Mouse (Mus musculus): ENCODE measurements around the gene Tmem168. TPM values are rescaled to one million over a fixed set of nuclear protein-coding genes. Genes with fewer than 3 reads are reported as not detected.

The Tmem168 gene
- total RNA-seq (2021) = 24.9 and 27.4 TPM in 2 replicates
- long read RNA-seq, experiment 1, full-length matches to known transcripts = 21 of 26 reads
- long read RNA-seq, experiment 1, partial matches to known transcripts = 0 of 26 reads
- long read RNA-seq, experiment 1, other reads (novel, unspliced or antisense) = 5 of 26 reads
- long read RNA-seq, experiment 2, full-length matches to known transcripts = 13 of 16 reads
- long read RNA-seq, experiment 2, partial matches to known transcripts = 1 of 16 reads
- long read RNA-seq, experiment 2, other reads (novel, unspliced or antisense) = 2 of 16 reads

DNA sequence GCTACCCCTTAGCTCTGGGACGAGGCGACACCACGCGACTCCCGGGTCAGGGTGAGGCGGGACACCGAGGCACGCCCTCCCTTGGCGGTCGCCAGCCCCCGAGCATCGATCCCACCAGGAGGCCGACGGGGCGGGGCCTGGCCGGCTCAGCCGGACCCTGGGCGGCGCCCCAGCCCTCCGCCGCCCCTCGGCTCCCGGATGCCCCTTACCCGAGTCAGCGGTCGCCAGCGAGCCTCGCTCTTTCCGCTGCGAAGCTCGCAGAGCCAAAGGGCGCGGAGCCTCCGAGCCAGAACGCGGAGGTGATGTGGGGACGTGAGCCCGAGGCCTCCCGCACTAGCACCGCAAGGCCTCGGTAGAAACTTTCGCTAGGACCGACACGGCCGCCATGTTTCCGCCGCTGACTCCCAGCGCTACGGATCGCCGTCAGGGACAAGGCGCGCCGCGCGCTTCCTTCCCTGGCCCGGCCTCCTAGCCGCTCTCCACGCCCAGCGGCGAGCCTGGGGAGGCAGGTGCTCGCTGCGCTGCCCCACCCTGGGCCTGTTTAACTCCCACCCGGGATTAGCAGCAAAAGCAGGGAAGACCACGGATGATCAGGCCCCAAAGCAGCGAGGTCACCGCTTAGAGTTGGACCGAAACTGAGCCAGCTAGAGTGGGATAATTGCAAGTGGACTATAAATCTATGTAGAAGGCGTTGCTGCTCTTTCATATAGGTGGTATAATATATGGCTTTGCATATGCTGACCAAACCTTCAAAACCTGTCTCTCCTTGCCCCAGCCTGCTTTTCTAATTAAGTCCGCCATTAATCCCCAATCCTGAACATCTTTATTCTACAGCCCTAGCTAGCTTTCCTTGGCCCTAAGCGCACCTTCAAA is at the start of gene Tmem168:
Tmem168 (minus strand) TSS at position 480 of the 873 bp plus-strand sequence.
- peak; percentile 96 for DNase-seq

DNA sequence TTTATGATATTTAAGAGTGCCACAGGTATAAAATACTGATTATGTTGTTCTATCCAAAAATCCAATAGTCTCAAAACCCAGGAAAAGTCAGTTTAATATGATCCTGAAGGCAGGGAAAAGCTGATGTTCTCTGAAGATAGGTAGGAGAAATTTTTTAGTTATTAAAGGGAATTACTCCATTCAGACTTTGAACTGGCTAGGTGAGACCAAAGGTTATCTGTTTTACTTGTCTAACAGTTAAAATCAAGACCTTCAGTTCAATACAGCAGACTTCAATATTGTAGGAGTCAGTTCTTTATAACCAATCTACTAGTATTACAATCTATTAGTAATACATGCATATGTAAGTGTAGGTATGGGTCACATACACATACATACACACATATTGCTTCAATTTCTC is 46.2 kb upstream of the Tmem168 start:
- DNase-seq = no peak

DNA sequence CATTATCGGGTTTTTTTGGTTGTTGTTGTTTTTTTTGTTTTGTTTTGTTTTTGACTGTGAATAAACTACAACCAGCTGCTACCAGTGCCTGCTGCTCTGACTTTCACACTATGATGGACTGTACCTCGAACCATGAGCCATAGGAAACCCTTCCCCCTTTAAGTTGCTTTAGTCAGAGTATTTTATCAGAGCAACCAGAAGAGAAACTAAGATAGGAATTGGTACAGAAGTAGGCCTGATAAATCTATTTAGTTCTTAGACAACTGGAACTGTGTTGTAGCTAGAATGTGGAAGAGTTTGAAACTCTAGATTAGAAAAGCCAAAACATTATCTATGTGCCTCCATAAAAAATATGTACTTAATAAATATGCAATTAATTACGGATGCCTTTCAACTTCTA is 44.4 kb upstream of the Tmem168 start:
- DNase-seq = no peak

DNA sequence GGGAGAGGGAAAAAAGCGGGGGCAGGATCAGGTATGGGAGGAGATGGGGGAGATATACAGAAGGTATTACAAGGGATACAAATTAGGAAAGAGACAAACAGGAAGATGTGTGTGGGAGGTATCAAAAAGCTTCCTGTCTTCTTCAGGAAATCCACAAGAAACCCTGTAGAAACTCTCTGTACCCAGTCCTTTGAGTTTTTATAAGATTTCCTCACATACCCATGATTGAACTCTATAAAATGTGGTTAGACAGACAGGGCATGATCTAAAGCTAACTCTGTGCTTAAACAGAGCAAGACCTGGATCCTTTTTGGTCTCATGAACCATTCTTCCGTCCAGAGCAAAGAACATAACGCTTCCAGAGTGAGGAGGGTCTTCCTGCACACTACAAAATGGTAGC is 43.0 kb upstream of the Tmem168 start:
- no peak for DNase-seq

DNA sequence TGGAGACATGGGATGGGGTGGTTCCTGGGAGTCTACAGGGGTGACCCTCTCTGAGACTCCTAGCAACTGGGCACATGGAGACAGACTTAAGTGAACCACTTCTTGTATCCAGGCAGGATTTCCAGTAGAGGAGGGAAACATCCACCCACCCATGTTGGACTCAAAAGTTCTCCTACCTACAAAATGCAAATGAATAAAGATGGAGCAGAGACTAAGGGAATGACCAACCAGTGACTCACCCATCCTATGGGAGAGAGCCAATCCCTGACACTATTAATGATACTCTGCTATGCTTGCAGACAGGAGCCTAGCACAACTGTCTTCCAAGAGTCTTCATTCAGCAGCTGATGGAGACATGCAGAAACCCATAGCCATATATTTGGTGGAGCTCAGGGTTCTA is 40.4 kb upstream of the Tmem168 start:
- DNase-seq = no peak

DNA sequence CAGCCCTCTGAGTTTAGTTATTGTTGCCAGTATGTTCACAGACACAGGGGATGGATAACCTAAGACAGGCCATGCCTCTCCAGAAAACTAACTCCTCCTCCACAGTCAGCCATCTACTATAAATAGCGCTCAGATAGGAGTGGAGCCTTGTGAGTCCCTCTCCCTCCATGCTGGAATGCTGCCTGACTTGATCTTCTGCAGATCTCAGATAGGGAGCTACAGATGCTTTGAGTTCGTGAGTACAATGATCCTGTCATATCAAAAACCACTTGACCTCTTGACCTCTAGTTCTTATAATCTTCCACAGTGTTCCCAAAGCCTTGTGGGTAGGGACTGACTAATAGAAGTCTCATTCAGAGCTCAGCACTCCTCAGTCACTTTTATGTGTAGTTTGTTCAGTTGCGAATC is 28.7 kb upstream of the Tmem168 start:
- DNase-seq = peak; percentile 7

DNA sequence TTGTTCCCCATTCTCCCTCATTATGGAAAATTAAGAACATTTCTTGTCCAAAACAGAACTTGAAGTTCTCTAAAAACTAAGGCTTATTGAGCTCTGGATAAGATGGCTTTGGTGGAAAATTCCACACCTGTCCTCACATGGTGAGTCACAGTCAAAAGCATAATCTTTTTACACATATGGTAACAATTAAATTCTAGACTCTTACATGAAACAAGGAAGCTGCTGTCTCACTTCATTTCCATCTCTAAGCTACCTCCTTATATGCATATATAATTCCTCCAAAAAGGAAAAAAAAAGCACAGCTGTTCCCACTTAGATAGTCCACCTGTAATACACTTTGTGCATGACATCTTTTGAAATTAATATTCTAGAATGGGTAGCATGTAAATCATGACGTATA is 24.7 kb upstream of the Tmem168 start:
- DNase-seq = no peak

DNA sequence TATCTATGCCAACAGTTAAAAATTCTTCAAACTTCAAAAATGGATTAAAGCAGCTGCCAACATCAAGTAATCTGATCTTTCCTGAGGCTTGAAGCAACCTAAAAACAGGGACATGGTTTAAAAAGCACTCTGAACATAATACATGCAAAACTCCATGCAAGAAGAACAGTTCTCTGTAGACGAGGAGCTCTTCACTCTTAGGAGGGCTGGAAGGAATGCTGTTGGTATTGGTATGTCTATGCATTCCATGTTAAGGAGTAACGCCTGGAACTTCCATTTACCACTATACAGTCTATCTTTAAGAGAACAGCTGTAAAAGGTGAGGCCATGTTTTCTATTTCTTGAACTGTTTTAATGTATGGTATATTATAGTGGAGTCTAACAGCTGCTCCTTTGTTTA is 22.7 kb upstream of the Tmem168 start:
- DNase-seq = no peak

DNA sequence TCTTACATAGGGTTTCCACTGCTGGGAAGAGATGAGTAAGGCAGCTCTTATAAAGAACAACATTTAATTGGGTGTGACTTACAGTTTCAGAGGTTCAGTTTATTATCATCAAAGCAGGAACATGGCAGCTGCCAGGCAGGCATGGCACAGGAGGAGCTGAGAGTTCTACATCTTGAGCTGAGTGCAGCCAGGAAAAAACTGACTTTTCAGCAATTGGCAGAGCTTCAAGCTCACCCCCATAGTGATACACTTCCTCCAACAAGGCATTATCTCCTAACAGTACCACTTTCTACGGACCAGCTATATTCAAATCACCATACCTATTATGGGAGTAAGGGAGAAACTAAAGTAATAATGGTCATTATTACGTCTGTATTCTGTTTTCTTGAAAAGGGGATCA is 11.7 kb upstream of the Tmem168 start:
- DNase-seq = no peak

DNA sequence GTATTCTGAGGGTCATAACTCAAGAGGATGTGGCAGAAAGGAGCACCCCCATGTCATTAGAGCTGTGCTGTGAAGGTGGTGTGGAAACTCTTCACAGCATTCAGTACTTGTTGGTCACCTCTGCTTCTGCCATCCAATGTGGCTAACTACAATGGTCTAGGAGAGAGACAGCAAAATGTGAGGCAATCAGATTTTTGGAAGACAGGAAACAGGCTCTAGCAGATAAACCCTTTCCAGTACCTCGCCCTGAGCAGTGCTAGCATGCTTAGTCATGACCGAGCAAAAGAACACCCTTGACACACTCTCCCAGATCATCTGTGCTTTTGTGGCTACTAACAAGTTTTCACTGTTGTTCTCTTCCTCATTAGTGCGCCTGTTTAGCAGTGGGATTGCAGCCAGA is 9.2 kb upstream of the Tmem168 start:
- DNase-seq = no peak

DNA sequence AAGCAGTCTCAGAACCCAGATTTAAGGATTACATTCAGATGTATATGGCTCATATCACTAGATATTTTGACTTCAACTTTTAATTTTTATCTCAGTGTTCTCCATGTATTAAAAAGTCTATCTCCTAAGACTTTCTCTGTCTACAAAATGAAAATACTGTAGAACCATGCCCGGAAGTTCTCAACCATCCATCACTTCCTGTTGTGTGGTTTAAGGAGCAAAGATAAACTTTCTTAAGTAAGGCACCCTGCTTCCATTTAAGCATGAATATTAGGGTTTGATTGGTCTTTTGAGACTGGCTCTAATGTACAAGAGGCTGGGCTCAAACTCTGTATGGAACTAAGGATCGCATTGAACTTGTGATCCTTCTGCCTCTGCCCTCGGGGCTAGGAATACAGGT is 6.7 kb upstream of the Tmem168 start:
- no peak for DNase-seq

DNA sequence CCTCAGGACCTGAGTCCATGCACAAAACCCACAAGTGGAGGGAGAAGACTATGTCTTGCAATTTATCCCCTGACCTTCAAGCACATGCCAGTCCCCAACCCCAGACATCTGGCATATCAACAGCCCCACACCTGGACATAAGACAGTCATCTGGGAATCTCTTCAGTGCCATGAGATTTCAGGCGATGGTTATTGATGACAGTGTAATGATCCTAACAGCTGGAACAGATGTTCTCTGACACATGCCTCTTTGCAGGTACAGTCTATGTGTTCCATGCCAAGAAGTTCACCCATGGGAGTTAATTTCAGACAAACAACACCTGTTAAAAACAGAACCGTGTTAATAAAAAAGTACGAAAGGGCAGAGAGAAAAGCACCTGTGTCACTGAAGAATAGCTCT is 5.8 kb upstream of the Tmem168 start:
- no peak for DNase-seq

DNA sequence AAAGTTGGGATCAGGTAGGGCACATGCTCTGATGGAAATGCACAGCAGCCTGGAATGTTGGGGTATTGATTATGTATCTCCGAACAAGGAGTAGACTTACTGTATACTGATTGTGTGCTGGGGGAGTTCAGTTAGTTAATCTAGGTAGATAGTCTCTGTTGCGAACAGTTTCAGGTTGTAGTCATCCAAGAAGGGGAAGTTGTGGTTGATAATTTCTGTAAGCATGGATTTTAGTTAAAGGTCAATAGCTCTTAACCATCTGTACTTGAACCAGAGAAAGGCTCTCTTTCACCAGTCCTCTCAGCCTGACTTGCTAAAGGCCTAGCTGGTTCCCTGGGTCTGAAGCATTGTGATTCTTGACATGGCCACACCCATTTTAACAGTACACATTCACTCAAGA is 3.0 kb upstream of the Tmem168 start:
- no peak for DNase-seq

DNA sequence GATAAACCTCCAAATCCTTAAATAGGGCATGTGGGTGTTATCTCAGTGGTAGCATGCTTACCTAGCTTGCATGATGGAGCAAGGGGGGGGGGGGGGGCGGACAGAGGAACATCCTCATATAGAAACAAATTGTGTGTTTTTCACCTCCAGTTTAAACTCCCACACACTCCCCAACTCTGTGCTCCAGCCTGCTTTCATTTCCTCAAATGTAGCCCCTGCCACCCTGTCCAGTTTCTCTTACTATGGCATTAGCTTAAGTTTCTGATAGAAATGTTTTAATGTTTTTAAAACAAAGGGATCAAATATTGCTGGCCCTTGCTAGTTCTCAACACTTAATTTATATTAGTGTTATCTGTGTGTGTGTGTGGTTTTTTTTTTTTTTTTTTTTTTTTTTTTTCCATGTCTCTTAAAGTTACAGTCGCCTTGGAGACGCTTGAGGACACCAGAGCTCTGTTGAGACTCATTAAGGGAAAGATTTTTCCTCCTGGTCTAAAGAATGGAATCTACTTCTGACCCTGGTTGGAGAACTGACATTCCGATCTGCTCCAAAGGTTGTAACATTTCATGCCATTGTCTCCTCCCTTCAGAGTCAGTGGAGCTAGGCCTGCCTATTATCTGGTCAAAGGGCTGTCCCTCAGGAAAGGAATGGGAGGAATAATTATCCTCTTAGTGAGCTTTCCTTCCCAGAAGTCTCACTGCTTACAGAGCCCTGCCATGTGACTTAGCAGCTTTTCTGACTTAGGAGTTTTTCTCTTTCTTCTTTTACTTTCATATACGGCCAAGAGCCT is 1.6 kb upstream of the Tmem168 start:
- DNase-seq = no peak

DNA sequence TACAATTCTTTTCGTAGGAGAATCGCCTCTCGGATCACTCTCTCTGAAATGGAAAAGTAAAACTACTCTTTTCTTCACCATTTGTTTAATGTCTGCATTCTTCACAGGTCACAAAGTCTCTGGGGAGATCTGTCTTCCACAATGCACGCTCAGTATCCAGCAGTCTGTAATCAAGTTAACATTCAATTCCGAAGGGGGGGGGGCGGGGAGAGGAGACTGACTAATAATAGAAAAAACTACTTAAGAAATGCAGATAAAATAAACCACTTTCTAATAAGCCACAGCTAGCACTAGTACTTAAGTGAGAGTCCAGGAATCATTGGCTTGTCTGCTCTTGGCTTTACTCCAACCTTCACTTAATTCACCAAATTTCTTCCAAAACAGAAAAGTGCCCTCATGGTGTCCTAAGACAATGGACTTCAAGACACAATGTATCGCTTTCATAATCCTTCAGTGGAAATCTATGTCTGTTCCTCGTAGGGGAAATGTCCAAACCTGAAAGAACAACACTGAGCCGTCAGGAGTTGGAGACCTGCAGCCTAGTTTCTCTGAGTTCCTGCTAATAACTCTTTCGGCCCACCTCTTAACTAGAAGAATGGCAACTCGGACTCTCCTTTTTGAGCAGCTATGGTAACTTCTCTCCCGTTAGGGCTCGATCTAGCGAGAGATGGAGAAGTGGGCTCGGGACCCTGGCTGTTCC is 829 bp downstream of the Tmem168 start:
- no peak for DNase-seq

DNA sequence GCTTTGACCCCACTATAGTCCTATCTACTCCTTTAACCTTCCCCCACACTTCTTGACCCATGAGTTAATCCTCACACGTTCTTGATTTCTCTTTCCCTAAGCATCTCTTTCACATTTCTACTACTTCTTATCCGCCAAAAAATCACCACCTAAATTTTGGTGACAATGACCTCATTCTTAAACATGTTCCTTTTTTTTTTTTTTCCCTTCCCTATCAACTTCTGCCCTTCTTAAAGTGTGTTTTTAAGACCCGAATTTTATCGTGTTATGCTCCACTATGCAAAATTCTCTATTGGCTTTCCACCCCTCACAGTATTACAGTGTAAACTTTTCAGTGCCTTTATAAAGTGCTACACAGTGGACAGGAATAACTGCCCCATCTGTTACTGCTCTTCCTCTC is 1.5 kb downstream of the Tmem168 start:
- no peak for DNase-seq

DNA sequence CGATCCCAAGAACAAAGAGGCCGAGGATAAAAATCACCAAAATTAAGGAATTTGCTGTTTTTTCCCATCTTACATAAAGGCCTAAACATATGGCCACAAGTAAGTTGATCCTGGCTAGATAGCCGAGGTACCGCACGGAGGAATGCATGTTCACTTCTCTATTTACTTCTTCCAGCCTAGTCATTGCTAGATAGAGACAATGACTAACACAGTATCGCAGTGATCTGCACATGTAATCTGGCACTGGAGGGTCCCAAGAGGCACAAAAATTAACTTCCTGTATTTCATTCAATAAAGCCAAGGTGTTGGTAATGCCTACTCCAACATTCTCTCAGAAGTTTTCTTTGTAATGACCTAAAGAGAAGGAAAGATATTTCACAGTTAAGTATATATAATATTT is 4.8 kb downstream of the Tmem168 start:
- DNase-seq = no peak

DNA sequence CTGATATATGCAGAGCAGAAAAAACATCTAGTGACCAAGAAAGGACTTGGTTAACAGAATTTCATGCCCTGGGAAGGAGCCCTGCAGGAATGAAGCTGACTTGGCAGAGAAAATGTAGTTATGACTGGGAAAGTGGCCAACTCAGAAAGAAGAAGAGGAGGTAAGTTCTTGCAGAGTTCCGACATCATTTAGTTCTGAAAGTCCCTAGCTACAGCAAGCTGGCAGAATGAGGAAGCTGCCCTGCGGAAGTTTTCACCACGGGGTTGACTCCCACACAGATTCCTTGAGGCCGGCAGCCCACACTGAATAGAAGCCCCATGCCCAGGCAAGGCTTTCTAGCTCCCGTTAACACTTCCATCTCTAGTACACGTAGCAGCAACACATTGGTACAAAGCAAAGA is 6.3 kb downstream of the Tmem168 start:
- peak; percentile 27 for DNase-seq

DNA sequence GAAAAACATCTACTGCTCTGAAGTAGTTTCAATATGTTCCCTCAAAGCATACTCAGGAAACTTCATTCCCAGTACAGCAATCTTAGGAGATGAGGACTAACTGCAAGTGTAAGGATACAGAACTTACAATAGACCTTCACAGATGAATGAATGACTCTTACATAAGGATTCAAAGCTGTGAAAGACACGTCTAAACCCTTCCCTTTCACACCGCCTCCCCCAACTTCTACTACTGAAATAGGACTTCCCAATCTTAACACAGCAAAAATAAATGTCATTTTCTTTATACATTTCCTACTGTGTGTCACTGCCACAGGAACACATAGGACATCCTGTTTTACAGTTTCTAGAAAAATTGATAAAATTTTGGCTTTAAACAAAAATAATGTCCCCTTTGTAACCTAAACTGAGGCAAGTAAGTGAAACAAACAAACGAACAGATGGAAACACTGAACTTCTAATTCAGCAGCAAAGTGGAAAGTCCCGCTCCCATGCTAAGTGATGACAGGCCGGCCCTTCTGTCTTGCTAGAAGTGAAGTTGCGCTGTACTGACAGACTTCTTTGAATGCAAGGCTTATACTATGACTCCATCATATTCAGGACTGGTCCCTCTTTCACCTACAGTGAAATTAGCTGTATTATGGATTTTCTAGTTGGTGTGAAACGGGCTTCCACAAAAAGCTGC is 9.5 kb downstream of the Tmem168 start:
- no peak for DNase-seq

DNA sequence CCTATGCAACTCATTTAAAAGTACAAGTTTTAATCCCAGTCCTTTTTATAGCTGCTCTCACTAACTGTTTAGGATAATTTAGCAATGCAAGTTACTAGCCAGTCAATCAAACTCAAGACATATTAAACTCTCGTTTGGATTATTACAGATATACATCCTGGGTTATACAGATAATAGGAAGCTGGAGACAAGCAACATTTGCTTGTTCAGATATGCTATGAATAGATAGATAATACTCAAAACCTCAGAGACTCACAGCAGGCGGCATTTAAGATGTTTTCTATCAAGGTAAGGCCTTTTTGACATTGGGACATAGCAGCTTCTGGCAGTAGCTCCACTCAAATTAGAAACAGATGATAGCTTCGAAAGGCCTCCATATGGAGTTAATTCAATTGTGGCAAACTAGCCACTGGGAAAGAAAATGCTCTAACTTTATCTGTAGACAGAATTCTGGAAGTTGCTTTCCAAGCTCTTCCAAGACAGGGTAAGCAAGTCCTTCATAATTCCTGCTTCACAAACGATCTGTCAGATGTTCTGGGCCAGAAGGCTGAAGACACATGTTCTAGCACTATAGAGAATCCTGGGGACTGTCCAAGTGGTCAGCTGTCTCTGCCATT is 15.1 kb downstream of the Tmem168 start:
- DNase-seq = no peak

DNA sequence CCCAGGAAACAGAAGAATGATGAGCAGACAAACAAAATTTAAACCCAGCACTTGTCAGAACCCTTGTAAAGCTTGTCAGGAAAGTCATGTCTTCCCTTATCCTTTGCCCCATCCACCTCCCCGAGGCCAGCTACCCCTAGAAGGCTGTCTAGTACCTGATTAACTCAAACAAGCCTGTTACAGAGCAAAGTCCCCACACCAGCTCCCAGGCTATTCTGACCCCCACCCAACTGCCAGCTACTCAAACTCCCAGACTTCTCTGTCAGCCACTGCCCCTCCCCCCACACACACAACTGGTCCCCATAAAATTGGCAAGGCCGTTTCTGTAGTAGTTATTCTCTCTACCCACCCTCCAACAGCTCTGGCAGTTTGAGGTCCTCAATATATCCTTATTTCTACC is 21.3 kb downstream of the Tmem168 start:
- no peak for DNase-seq

All from adrenal gland, postnatal 14 days (tissue).